Mouse (Mus musculus): ENCODE data around the gene Ntm. TPM values are rescaled to one million over a fixed set of nuclear protein-coding genes. Genes with fewer than 3 reads are reported as not detected.
A peak's percentile ranks its signal among the peaks of the same experiment; 100 is the strongest.

Gene Ntm
- polyA plus RNA-seq, 1 experiment from 2014 or later = 61.4 TPM

DNA sequence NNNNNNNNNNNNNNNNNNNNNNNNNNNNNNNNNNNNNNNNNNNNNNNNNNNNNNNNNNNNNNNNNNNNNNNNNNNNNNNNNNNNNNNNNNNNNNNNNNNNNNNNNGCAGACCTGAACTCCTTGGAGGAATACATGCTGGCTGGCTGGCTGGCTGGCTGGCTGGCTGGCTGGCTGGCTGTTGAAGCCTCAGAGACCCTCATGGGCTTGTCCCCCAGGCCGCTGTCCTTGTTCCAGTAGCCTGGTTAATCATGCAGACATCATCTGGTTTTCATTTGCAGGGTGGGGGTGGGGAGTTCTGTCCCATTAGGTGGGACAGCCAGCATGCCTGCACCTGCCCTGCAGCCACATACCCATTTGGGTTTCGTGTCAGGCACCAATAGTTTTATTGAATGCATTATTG lies 129.2 kb downstream of the Ntm start:
- Histone ChIP-seq H3K36me3 (ENCODE audit: poor library complexity, severe bottlenecking) (no peaks in the 10 kb centered on the region), H3K27me3 (no peaks in the 10 kb centered on the region), H3K9me3 (replicated peaks) (no peaks in the 10 kb centered on the region), H3K27ac (peak overlapping the region; percentile 49), H3K9ac (no peak overlapping the region), H3K4me3 (no peak overlapping the region), H3K4me2 (no peak overlapping the region), H3K4me1 (peaks cover 59% of the 10 kb centered on the region)
- no peak for ATAC-seq
- WGBS = 33% methylated on average over 2 of the region's 2 CpGs

DNA sequence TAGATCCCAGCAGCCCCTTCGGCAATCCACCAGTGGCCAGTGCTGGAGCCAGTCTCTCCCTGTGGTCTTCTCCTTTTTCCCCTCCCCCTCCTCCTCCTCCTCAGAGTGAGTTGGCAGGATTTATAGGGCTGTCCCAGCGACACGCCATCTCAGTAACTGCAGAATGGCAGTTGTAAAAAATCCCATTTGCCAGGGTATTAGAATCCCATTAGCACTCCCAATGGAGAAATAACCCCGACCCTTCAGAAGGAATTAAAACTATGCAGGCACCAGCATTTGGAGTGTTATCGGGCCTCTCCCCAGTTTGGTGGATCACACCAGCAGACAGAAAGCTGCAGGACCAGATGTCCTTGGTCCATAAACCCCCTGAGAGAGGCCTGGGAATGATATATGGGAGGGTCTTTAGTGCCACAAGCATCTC lies 135.7 kb downstream of the Ntm start:
- Histone ChIP-seq H3K36me3 (ENCODE audit: poor library complexity, severe bottlenecking) (no peaks in the 10 kb centered on the region), H3K9me3 (replicated peaks) (no peaks in the 10 kb centered on the region), H3K27me3 (no peaks in the 10 kb centered on the region), H3K27ac (no peak overlapping the region), H3K4me2 (no peak overlapping the region), H3K9ac (no peak overlapping the region), H3K4me1 (peaks cover 18% of the 10 kb centered on the region), H3K4me3 (no peak overlapping the region)
- no peak for ATAC-seq
- 69% methylated on average over 5 of the region's 5 CpGs for WGBS

DNA sequence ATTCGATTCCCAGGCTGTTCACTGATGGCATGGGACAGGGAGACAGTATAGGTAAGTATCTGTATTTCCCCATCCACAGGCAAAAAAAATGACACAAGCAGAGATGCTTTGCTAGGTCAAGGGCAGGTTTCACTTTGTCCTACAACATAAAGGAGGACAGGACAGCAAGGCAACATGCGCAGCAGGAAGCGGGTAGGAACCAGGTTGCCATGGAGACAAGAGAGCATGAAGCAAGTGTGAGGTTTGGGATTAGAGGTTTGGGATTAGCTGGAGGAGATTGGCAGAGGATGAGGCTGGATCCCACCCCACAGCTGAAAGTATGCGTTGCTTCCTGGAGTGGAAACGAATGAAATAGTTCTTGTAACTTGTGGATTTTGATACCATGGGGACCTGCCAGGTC lies 137.7 kb downstream of the Ntm start:
- no peak overlapping the region for H3K4me2 ChIP-seq
- no peak overlapping the region for H3K9ac ChIP-seq
- no peak overlapping the region for H3K27ac ChIP-seq
- no peaks in the 10 kb centered on the region for H3K9me3 ChIP-seq (replicated peaks)
- no peaks in the 10 kb centered on the region for H3K27me3 ChIP-seq
- no peak for ATAC-seq
- H3K36me3 ChIP-seq (ENCODE audit: poor library complexity, severe bottlenecking) = no peaks in the 10 kb centered on the region
- H3K4me3 ChIP-seq = no peak overlapping the region
- 80% methylated on average over 5 of the region's 5 CpGs for WGBS
- 0 out of 2 replicates have a peak, but pooled peaks cover 11% of the 10 kb centered on the region for H3K4me1 ChIP-seq

DNA sequence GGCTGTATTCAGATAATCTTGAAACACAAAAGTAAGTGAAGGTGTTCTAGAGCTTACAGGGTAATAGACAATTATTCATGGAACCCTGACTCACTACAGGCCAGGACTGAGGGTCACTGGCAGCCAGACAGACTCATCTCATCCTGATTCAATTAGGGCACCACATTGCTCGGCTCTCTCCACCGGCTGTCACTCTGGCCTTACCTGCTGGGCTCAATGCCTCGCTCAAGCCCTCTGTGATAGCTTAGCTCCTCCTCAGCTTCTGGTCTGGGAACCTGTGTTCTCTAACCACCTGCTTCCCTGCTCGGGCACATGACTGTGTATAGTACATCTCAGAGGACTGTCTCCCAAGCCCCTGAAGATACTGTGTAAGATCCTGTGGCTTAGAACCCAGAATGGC lies 139.2 kb downstream of the Ntm start:
- ATAC-seq = no peak
- no peaks in the 10 kb centered on the region for H3K9me3 ChIP-seq (replicated peaks)
- 81% methylated on average over 4 of the region's 4 CpGs for WGBS
- no peak overlapping the region for H3K9ac ChIP-seq
- no peak overlapping the region for H3K27ac ChIP-seq
- H3K4me2 ChIP-seq = no peak overlapping the region
- H3K27me3 ChIP-seq = no peaks in the 10 kb centered on the region
- no peak overlapping the region for H3K4me3 ChIP-seq
- peaks cover 8% of the 10 kb centered on the region; the same call in 1 of the 2 replicates for H3K4me1 ChIP-seq
- no peaks in the 10 kb centered on the region for H3K36me3 ChIP-seq (ENCODE audit: poor library complexity, severe bottlenecking)

DNA sequence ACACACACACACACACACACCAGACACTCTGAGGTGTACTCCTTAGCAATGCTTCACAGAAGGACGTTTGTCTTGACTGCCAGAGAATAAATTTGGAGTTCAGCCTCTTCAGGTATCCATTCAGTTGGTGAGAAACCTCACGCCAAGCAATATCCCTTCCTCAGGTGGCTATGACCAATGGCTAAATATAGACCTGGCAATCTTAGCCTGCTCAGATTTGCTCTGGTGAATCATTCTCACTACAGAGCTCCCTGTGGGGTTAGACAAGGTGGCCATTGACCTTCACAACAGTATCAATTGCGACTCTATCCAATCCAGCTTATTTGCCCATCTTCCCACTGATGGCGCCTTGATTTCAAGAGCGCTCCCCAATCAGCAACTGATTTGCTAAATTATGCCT lies 150.3 kb downstream of the Ntm start:
- Histone ChIP-seq H3K4me3 (no peak overlapping the region), H3K9ac (no peak overlapping the region), H3K4me1 (peaks cover 7% of the 10 kb centered on the region; the same call in 1 of the 2 replicates), H3K36me3 (ENCODE audit: poor library complexity, severe bottlenecking) (no peaks in the 10 kb centered on the region), H3K4me2 (no peak overlapping the region), H3K9me3 (replicated peaks) (no peaks in the 10 kb centered on the region), H3K27me3 (0 out of 2 replicates have a peak, but pooled peaks cover under 1% of the 10 kb centered on the region), H3K27ac (no peak overlapping the region)
- no peak for ATAC-seq
- 89% methylated on average over 5 of the region's 5 CpGs for WGBS

DNA sequence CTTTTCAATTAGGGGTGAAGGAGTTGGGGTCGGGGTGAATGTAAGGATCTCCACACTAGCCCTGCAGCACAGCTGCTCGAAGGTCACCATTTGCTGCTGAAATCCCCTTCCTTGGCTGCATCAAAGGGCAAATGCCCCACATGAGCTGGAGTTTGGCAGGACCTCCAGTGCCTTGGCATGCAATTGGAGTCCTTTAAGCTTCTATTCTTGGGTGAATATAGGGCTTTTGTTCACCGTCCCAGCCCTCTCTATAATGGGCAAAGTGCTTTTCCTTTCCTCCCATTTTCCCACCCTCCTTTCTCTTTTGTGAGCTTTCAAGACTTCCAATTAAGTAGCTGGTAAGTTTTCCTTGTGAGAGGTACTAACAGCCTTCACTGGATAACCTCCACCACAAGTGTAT lies 156.2 kb downstream of the Ntm start:
- H3K27ac ChIP-seq = peak overlapping the region; percentile 62

DNA sequence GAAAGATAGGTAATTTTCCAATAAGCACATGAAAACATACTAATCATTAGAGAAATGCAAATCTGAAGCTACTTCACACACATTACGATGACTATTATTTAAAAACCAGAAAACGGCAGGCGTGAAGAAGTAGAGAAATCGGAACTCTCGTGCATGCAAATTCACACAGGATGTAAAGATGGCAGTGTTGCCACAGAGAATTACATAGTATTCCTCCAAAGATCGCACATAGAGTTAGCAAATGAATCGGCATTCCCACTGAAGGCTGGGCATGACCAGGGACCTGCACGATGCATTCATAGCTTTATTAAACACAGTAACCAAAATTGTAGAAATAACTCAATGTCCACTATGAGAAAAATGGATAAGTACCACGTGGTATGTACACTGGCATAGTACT lies 158.5 kb downstream of the Ntm start:
- H3K9ac ChIP-seq = no peak overlapping the region
- H3K4me2 ChIP-seq = no peak overlapping the region
- H3K27me3 ChIP-seq = peaks cover 13% of the 10 kb centered on the region
- WGBS = 90% methylated on average over 9 of the region's 9 CpGs
- no peak for ATAC-seq
- no peak overlapping the region for H3K27ac ChIP-seq
- H3K4me3 ChIP-seq = no peak overlapping the region
- H3K36me3 ChIP-seq (ENCODE audit: poor library complexity, severe bottlenecking) = no peaks in the 10 kb centered on the region
- H3K9me3 ChIP-seq (replicated peaks) = no peaks in the 10 kb centered on the region; the same call in 1 of the 2 replicates
- peaks cover 42% of the 10 kb centered on the region for H3K4me1 ChIP-seq

More for the DNA sequence above, 156.2 kb downstream of the Ntm start:
- H3K4me3 ChIP-seq = no peak overlapping the region
- H3K27me3 ChIP-seq = no peaks in the 10 kb centered on the region
- peaks cover 41% of the 10 kb centered on the region for H3K4me1 ChIP-seq
- H3K9ac ChIP-seq = no peak overlapping the region
- no peaks in the 10 kb centered on the region for H3K9me3 ChIP-seq (replicated peaks)
- H3K36me3 ChIP-seq (ENCODE audit: poor library complexity, severe bottlenecking) = no peaks in the 10 kb centered on the region
- peak; percentile 56 for ATAC-seq
- WGBS = 3% methylated on average over 3 of the region's 3 CpGs
- H3K4me2 ChIP-seq = no peak overlapping the region

DNA sequence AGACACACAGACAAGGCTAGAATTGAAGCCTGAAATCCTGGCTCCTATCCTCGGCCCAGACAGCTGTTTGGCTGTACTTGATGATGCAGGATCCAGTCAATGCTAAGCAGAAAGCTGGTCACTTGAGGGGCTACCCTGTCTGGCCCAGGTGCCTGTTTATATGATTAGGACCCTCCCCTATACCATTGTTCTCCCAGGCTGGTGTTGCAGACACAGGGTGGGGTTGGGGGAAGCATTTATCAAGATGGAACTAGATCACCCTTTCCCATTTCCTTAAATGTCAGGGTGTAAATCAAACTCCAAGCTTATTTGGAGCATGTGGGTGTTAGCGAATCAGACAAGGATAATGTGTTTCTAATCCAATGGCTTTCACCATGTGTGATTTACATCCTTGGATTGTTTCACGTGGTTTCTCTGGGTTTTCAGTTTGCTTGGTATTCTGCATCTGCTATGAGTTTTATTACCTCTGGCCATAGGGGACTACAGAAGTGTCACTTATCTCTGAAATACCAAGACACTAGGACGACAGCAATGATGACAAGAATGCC lies 159.1 kb downstream of the Ntm start:
- H3K27me3 ChIP-seq = peaks cover 16% of the 10 kb centered on the region
- H3K4me3 ChIP-seq = no peak overlapping the region
- peaks cover 42% of the 10 kb centered on the region for H3K4me1 ChIP-seq
- H3K4me2 ChIP-seq = 0 out of 2 replicates have a peak overlapping the region, but pooled peaks have one; percentile 45
- peak overlapping the region; percentile 82 for H3K27ac ChIP-seq
- peak; percentile 23 for ATAC-seq
- H3K9ac ChIP-seq = no peak overlapping the region
- no peaks in the 10 kb centered on the region for H3K36me3 ChIP-seq (ENCODE audit: poor library complexity, severe bottlenecking)
- H3K9me3 ChIP-seq (replicated peaks) = no peaks in the 10 kb centered on the region; the same call in 1 of the 2 replicates
- WGBS = 49% methylated on average over 4 of the region's 4 CpGs

DNA sequence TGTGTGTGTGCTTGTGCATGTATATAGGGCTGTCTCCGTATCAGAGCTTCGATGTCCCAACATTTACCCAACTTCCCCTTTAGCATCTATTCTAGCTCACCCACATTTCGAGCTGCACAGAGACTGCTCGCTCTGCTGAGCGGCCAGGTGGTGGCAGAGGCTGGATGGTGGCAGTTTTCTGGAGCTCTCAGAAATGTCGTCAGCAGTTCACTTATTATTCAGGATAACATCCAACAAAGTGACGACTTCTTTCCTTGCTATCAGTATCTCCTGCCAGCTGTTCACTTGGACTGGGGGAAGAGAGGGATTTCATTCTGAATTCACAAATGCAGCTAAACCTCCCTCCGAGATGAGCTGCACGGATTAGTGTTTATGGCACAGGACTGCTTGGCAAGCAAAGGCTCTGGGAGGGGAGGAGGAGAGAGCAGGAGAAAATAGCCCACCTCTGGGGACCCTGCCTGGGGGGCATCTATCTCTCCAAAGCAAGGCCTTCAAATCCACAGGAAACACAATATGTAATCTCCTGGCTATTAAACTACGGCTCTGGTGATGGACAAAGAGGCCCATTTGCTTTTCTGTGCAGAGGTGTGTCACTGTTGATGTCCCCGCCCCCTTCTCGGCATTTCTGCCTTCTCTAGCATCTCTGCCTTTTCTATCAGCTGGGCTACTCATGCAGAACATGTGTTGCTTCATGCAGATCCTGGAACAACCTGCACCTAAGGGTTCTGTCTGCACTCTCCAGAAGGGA lies 159.8 kb downstream of the Ntm start:
- H3K27ac ChIP-seq = peak overlapping the region; percentile 82
- no peaks in the 10 kb centered on the region for H3K36me3 ChIP-seq (ENCODE audit: poor library complexity, severe bottlenecking)
- H3K4me3 ChIP-seq = no peak overlapping the region
- H3K9me3 ChIP-seq (replicated peaks) = no peaks in the 10 kb centered on the region; the same call in 1 of the 2 replicates
- ATAC-seq = peak; percentile 65
- WGBS = 8% methylated on average over 12 of the region's 12 CpGs
- H3K27me3 ChIP-seq = peaks cover 16% of the 10 kb centered on the region
- peak overlapping the region; percentile 45 for H3K4me2 ChIP-seq
- H3K4me1 ChIP-seq = peaks cover 42% of the 10 kb centered on the region
- 0 out of 2 replicates have a peak overlapping the region, but pooled peaks have one; percentile 45 for H3K9ac ChIP-seq

DNA sequence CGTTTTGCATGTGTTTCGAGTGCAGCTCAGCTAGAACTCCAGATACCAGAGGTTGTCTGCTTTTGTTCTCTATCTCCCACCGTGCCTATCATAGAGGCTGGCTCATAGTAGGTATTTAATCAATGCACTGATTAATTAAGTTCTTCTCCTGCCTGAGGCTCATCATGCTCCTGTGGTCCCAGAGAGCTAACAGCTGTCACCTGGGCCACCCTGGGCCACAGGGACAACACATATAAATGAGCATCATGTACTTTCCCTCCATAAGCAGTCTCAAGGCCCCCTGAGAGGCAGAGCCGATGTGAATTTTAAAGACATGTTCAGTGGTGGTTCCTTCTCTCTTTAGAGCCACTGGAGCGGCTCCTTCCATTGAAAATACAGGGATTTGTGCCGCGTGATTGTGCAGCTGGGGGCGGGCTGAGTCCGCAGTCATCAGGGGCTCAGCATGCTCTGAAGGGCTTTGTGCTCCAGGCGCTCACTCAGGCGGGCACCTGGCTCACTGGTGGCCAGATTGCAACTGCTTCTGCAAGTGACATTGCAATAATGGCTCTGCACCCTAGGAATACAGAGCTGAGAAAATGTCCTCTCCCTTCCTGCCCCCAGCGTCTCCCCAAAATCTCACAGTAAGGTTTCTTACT lies 160.8 kb downstream of the Ntm start:
- WGBS = 1% methylated on average over 12 of the region's 12 CpGs
- Histone ChIP-seq H3K9ac (peak overlapping the region; percentile 45), H3K4me1 (peaks cover 42% of the 10 kb centered on the region), H3K27me3 (peaks cover 20% of the 10 kb centered on the region), H3K36me3 (ENCODE audit: poor library complexity, severe bottlenecking) (no peaks in the 10 kb centered on the region), H3K4me3 (no peak overlapping the region), H3K9me3 (replicated peaks) (no peaks in the 10 kb centered on the region; the same call in 1 of the 2 replicates), H3K27ac (peak overlapping the region; percentile 82), H3K4me2 (peak overlapping the region; percentile 45)
- peak; percentile 76 for ATAC-seq

DNA sequence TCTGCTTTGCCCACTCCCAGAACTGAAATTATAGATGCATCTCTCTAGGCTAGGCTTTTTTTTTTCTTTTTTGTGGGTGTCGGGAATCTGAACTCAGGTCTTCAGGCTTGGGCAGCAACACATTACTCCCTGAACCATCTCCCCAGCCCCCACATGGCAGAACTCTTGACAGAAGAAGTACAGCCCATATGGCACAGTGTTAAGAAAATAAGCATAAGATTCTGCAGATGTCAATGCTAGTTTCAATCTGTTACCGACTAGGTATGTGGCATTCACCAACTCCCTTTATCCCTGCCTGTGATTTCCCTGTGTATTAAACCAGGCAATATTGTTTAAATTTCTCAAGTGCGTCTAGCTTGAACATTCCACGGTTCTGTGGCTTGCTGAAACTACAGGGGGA lies 166.7 kb downstream of the Ntm start:
- Histone ChIP-seq H3K4me3 (no peak overlapping the region), H3K27me3 (peaks cover 74% of the 10 kb centered on the region), H3K9me3 (replicated peaks) (no peaks in the 10 kb centered on the region; the same call in 1 of the 2 replicates), H3K9ac (no peak overlapping the region), H3K4me1 (peaks cover 21% of the 10 kb centered on the region), H3K4me2 (no peak overlapping the region), H3K27ac (no peak overlapping the region), H3K36me3 (ENCODE audit: poor library complexity, severe bottlenecking) (no peaks in the 10 kb centered on the region)
- peak; percentile 48; the same call in 1 of the 2 replicates for ATAC-seq
- WGBS = 64% methylated on average over 4 of the region's 4 CpGs
